Mouse (Mus musculus) forebrain, postnatal 0 days (tissue): ENCODE data around the gene Rac1. TPM values are rescaled to one million over a fixed set of nuclear protein-coding genes. Genes with fewer than 3 reads are reported as not detected.

Experiments used
- ATAC-seq: fragments of 200-750 bp; cut with Nextera tagmentation; 2 replicates; pipeline ENCODE4 v1.8.0; 2017; ENCODE audit warnings: mild to moderate bottlenecking, moderate library complexity
- DNase-seq: peaks from one replicate; pipeline ENCODE4 v3.0.0-alpha.2; 2015
- H3K27ac ChIP-seq: fragments of 300-500 bp; sonication (generic); 2 replicates; pipeline ENCODE4 v1.5.1; 2014; ENCODE audit warnings: low read depth, mild to moderate bottlenecking, antibody characterized with exemption, low read length, moderate library complexity, mixed read lengths
- H3K27me3 ChIP-seq: fragments of 300-500 bp; sonication (generic); 2 replicates; pipeline ENCODE4 v1.6.1; 2014; ENCODE audit warnings: mild to moderate bottlenecking, low read length, mixed read lengths; ENCODE audit not compliant: insufficient read depth
- H3K36me3 ChIP-seq: fragments of 300-500 bp; sonication (generic); 2 replicates; pipeline ENCODE4 v1.6.1; 2014; ENCODE audit warnings: mild to moderate bottlenecking, moderate library complexity; ENCODE audit not compliant: insufficient read depth
- H3K4me1 ChIP-seq: fragments of 300-500 bp; sonication (generic); 2 replicates; pipeline ENCODE4 v1.6.1; 2014; ENCODE audit warnings: antibody characterized with exemption; ENCODE audit not compliant: insufficient read depth
- H3K4me2 ChIP-seq: fragments of 300-500 bp; sonication (generic); 2 replicates; pipeline ENCODE4 v1.6.1; 2014; ENCODE audit warnings: low read depth, mild to moderate bottlenecking, moderate library complexity
- H3K4me3 ChIP-seq: fragments of 300-500 bp; sonication (generic); 2 replicates; pipeline ENCODE4 v1.5.1; 2014; ENCODE audit warnings: low read depth, low read length, mixed read lengths
- H3K9ac ChIP-seq: fragments of 300-500 bp; sonication (generic); 2 replicates; pipeline ENCODE4 v1.6.1; 2014; ENCODE audit warnings: mild to moderate bottlenecking
- H3K9me3 ChIP-seq: fragments of 300-500 bp; sonication (generic); 2 replicates; pipeline ENCODE4 v1.6.1; 2016; ENCODE audit warnings: low read length
- CTCF ChIP-seq: sonication (generic); IDR thresholded peaks from 2 replicates; pipeline ENCODE4 v1.5.1; 2016; ENCODE audit warnings: antibody characterized with exemption, control low read depth, low read depth
- WGBS: fragments of 180-500 bp; shearing (Covaris S2); extraction: QIAGEN DNeasy Blood & Tissue Kit; methylation state at CpG from one replicate; pipeline ENCODE4 v1.1.7; 2014; 5-methylcytosine and 5-hydroxymethylcytosine counted together
- polyA plus RNA-seq: library from polyadenylated mRNA; unstranded; fragments of >200 nt; fragmentation: Nextera tagmentation; extraction: Ambion mirVana; gene quantifications from 2 replicates; pipeline ENCODE4 v1.2.1, GENCODE M21; 2015
- total RNA-seq: library from RNA; depleted of rRNA; stranded (reverse); fragments of >200 nt; gene quantifications from 2 replicates; pipeline ENCODE4 v1.2.3, GENCODE M21; 2014

Gene Rac1
- total and polyA plus RNA-seq, 2 experiments from 2014 or later = 197 to 501 TPM

DNA sequence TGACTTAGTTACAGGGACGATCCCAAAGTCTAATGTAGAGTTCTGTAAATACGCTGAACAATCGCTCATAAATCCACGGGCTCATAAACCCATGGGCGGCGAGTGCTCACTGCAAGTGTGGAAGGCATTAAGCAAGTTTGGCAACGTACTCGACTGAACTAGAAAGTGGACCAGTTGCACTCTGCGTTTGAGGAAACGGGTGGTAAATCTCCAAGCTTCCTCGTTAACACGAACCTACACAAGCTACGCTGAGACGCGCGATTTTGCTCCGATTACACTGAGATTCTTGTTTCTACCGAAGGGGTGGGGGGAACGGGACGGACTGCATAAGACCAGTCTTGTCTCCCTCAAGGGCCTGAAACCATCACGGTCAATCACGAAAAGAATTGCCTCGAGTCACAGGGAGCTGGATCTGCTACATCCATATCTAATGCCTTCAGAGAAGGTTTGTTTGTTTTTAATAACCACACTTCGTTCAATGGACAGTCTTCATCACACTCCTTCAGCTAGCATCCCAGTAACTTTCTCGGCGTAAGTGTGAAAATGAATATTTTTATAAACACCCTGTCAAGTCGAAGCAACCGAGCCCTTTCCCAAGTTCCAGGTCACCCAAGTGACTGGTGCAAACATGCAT, 1.0 kb downstream of the Rac1 start:
- Histone ChIP-seq H3K9ac (peak overlapping the region; percentile 100), H3K4me3 (peak overlapping the region; percentile 92), H3K27ac (peak overlapping the region; percentile 54; the same call in 1 of the 2 replicates), H3K4me2 (peak overlapping the region; percentile 80), H3K36me3 (no peaks in the 10 kb centered on the region), H3K9me3 (no peaks in the 10 kb centered on the region), H3K4me1 (peaks cover 24% of the 10 kb centered on the region), H3K27me3 (no peaks in the 10 kb centered on the region)
- 7% methylated on average over 28 of the region's 28 CpGs for WGBS
- ATAC-seq (no peak), DNase-seq (peak; percentile 41)
- TF ChIP-seq CTCF = no peak

DNA sequence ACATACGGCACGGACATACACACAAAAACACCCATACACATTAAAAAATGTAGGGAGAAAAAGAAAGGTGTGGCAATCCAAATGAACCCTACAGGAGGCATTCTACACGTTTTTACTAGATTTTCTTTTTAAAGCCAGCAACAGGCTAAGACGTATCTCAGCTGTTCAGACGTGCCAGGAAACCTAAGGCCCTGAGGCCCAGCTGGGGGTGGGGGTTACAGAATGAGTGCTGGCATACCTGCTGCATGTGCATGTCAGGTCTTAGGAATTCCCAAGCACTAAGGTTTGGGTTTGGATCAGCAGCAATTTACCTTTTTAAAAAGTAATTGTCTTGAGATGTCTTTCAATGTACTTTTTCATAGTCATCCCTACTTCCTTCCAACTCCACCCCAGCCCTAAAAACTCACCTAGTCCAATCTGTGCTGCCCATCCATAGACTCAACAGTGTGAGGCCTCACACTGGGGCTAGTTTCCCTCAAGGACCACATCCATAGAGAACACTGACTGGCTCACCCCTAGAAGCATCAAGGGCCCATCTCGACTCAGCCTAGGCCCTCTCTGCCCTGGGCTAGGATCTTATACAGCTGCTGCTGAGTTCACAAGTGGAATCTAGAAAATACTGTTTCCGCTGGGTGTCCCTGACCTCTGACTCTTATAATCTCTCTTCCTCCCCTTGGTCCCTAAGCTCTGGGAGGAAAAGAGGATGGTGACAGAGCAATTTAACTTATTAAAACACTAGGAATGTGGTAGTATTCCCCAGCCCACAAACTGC, 2.2 kb downstream of the Rac1 start:
- Histone ChIP-seq H3K4me1 (peaks cover 24% of the 10 kb centered on the region), H3K4me2 (peak overlapping the region; percentile 80), H3K4me3 (peak overlapping the region; percentile 92; the same call in 1 of the 2 replicates), H3K9ac (0 out of 2 replicates have a peak overlapping the region, but pooled peaks have one; percentile 19), H3K9me3 (no peaks in the 10 kb centered on the region), H3K36me3 (no peaks in the 10 kb centered on the region), H3K27ac (no peak overlapping the region), H3K27me3 (no peaks in the 10 kb centered on the region)
- DNase-seq = no peak
- no peak for TF ChIP-seq CTCF
- ATAC-seq = no peak
- WGBS = 69% methylated on average over 7 of the region's 7 CpGs

DNA sequence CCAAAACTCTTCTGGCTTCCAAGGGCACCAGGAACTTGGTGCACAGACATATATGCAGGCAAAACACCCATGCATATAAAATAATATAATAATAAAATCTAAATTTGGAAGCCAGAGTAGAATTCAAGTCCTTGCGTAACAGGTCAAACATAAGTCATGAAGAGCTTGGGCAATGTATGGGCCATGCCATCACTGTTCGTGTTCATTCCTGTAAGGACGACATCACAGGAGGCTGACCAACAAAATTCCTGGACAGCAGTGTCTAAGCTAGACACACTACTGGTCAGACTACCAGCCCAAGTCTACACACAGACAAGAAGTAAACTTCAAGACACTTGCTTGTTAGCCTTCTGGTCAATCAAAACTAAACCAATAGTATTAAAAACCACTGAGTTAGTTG, 5.0 kb downstream of the Rac1 start:
- H3K36me3 ChIP-seq = no peaks in the 10 kb centered on the region
- WGBS = 96% methylated on average over 3 of the region's 3 CpGs
- no peak for DNase-seq
- no peak overlapping the region for H3K4me3 ChIP-seq
- no peaks in the 10 kb centered on the region for H3K9me3 ChIP-seq
- H3K9ac ChIP-seq = no peak overlapping the region
- no peak overlapping the region for H3K4me2 ChIP-seq
- no peak for ATAC-seq
- H3K27ac ChIP-seq = no peak overlapping the region
- peaks cover 20% of the 10 kb centered on the region for H3K4me1 ChIP-seq
- TF ChIP-seq CTCF = no peak
- H3K27me3 ChIP-seq = no peaks in the 10 kb centered on the region

DNA sequence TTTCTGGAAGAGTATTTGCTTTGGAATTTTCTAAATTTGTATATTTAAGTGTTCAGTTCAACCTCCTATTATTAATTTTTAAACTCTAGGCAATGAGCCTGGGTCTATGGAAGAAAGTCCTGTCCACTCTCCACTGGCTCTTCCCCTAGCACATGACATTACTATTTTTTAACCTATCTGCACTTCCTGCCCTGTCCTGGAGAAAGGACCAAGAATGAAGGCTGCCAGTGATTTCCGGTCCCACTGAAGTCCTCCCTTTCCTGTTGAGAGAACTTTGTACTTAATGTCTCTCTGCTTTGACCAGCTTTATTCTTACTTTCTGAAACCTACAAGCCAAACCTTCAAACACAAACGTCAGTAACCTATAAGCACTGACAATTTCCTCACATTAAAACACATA, 7.4 kb downstream of the Rac1 start:
- TF ChIP-seq CTCF = no peak
- Histone ChIP-seq H3K4me1 (peaks cover 6% of the 10 kb centered on the region), H3K4me2 (no peak overlapping the region), H3K27ac (no peak overlapping the region), H3K4me3 (no peak overlapping the region), H3K9ac (no peak overlapping the region), H3K9me3 (no peaks in the 10 kb centered on the region), H3K27me3 (no peaks in the 10 kb centered on the region), H3K36me3 (peaks cover 7% of the 10 kb centered on the region; the same call in 1 of the 2 replicates)
- ATAC-seq (no peak), DNase-seq (no peak)
- WGBS = 89% methylated on average over 2 of the region's 2 CpGs

DNA sequence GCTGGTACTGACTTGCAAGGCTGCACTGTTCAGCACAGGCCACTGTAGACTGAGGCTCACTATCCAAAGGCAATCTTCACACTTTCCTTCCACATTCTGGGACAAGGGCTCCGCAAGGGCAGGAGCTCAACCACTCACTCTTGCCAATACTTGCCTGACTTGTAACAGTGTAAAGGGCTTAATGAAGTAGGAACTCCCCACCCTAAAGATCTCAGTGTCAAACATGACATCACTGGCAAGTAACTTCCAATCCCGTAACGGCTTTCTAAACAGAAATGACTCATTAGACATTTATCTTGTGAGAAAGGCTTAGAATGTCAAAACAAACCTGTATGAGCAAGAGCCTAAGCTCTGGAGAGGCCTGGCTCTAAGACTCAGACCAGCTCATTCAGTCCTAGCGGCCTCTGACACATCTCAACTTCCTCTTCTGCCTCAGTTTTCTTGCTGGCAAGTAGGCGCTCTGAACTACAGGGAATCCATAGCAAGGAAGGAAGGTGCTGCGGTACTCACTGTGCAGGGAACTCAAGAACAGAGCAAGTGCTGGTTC, 9.7 kb downstream of the Rac1 start:
- H3K4me3 ChIP-seq = no peak overlapping the region
- no peak for ATAC-seq
- H3K9me3 ChIP-seq = no peaks in the 10 kb centered on the region
- 66% methylated on average over 6 of the region's 6 CpGs for WGBS
- H3K36me3 ChIP-seq = peaks cover 29% of the 10 kb centered on the region
- H3K4me2 ChIP-seq = no peak overlapping the region
- no peaks in the 10 kb centered on the region for H3K27me3 ChIP-seq
- no peak overlapping the region for H3K9ac ChIP-seq
- no peak for TF ChIP-seq CTCF
- H3K27ac ChIP-seq = no peak overlapping the region
- DNase-seq = no peak
- H3K4me1 ChIP-seq = no peaks in the 10 kb centered on the region

DNA sequence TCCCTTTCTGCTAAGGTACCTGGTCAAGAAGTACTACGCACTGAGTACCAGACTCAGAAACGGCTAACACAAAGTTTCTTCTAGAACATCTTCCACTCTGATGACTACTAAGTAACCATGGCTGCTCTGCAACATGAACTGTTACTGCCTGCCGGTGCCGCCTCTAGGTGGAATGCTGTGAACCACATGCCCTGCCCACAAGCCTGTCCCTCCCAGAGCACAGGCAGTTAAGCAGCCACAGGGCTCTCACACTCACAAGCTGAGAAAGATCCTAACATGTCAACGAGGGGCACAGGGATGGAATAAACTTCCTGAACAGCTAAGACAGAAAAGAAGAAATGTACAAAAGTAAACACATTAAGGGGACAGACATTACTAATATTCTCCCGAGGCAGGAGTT, 10.4 kb downstream of the Rac1 start:
- no peak for DNase-seq
- Histone ChIP-seq H3K27me3 (no peaks in the 10 kb centered on the region), H3K4me3 (no peak overlapping the region), H3K4me1 (no peaks in the 10 kb centered on the region), H3K9me3 (no peaks in the 10 kb centered on the region), H3K27ac (no peak overlapping the region), H3K4me2 (no peak overlapping the region), H3K36me3 (peaks cover 35% of the 10 kb centered on the region), H3K9ac (no peak overlapping the region)
- no peak for ATAC-seq
- TF ChIP-seq CTCF = no peak
- 87% methylated on average over 6 of the region's 6 CpGs for WGBS

DNA sequence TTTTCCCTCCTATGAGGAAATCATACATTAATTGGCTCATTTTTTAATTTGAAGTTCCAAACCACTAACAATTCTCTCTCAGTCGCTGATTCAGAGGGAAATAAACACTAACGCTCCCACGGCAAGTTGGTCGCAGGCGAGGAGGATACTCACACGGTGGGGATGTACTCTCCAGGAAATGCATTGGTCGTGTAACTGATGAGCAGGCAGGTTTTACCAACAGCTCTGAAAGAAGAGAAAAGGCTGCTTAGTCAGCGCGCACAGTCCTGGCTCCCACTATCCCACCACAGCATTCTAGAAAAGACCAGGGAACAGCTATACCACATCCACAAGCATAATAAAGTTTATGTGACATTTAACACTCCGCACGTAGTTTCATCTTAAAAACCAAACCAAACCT, 10.8 kb downstream of the Rac1 start:
- no peak overlapping the region for H3K9ac ChIP-seq
- WGBS = 88% methylated on average over 11 of the region's 11 CpGs
- no peaks in the 10 kb centered on the region for H3K27me3 ChIP-seq
- H3K27ac ChIP-seq = no peak overlapping the region
- peaks cover 39% of the 10 kb centered on the region for H3K36me3 ChIP-seq
- no peak overlapping the region for H3K4me2 ChIP-seq
- TF ChIP-seq CTCF = no peak
- no peak overlapping the region for H3K4me3 ChIP-seq
- H3K4me1 ChIP-seq = no peaks in the 10 kb centered on the region
- no peaks in the 10 kb centered on the region for H3K9me3 ChIP-seq
- DNase-seq (no peak), ATAC-seq (no peak)
